Comparison of ENCODE assay signal across 8 mouse cellular contexts in genomic region chr4:57955544-57955958, GRCm38 (mm10). TPM values are rescaled to one million over a fixed set of nuclear protein-coding genes. Genes with fewer than 3 reads are reported as not detected.
A peak's percentile ranks its signal among the peaks of the same experiment; 100 is the strongest.
DNase-seq lines count a peak whose midpoint lies in the region; ATAC-seq and TF ChIP-seq lines count a peak whose summit lies in the region.

No protein-coding gene starts in this region.

- no peaks in the 10 kb centered on the region for H3K27me3 ChIP-seq in forebrain, postnatal 0 days (ENCODE audit: insufficient read depth, low read length)

- H3K27ac ChIP-seq in forebrain, postnatal 0 days (ENCODE audit: low read depth, low read length): peak overlapping the region; percentile 86

- peak overlapping the region; percentile 81 for H3K4me2 ChIP-seq in forebrain, postnatal 0 days (ENCODE audit: low read depth)

- 2% methylated on average over 25 of the region's 25 CpGs for WGBS in forebrain, postnatal 0 days

- peak; percentile 28 for ATAC-seq in forebrain, postnatal 0 days

- H3K4me3 ChIP-seq in forebrain, postnatal 0 days (ENCODE audit: low read depth, low read length): peak overlapping the region; percentile 76

- peaks cover 8% of the 10 kb centered on the region for H3K36me3 ChIP-seq in forebrain, postnatal 0 days (ENCODE audit: insufficient read depth)

- H3K9ac ChIP-seq in forebrain, postnatal 0 days: peak overlapping the region; percentile 73

- H3K4me1 ChIP-seq in forebrain, postnatal 0 days (ENCODE audit: insufficient read depth): no peaks in the 10 kb centered on the region; the same call in 1 of the 2 replicates

- no peaks in the 10 kb centered on the region for H3K9me3 ChIP-seq in forebrain, postnatal 0 days (ENCODE audit: low read length)

- peak; percentile 52 for DNase-seq in MEL-GATA-1-ER (ENCODE audit: extremely low read depth, low read depth)
- peak; percentile 71 for DNase-seq in c-Kit-positive CD71-positive TER-119-positive erythroid progenitor cells, embryonic 14.5 days (ENCODE audit: low spot score)
- no peak for DNase-seq in forebrain, postnatal 0 days
- DNase-seq in heart, postnatal 4 days: peak; percentile 64
- peak; percentile 56 for DNase-seq in layer of hippocampus, adult 9-11 months
- peak; percentile 79 for DNase-seq in lung, postnatal 10 days
- peak; percentile 64 for DNase-seq in right cerebral cortex, postnatal 14 days
- peak; percentile 63 for DNase-seq in urinary bladder, postnatal 25 days (ENCODE audit: low spot score)

- TF ChIP-seq CTCF in forebrain, postnatal 0 days (IDR thresholded peaks at IDR 0.05; ENCODE audit: low read depth): peak; percentile 28; the same call in 1 of the 2 replicates

RNA-seq across cellular contexts. Expression of gene Txn1, which starts 0.7 kb away (rescaled TPM):
- 92.1 and 115 TPM in 2 replicates for total RNA-seq in forebrain, postnatal 0 days (2014; rRNA removed)
- 340 and 365 TPM in 2 replicates for polyA plus RNA-seq in forebrain, postnatal 0 days (2015; fragmentation: Nextera tagmentation; extraction: Ambion mirVana)
- 100 to 1,000 TPM; 182 to 189 TPM for total RNA-seq in heart, postnatal 4 days (2021)

RNA-seq across cellular contexts. Expression of gene D630039A03Rik, which starts 39.5 kb away (rescaled TPM):
- total RNA-seq in forebrain, postnatal 0 days (2014; rRNA removed): 0.29 TPM in 1 of 2 replicates, not detected in the other
- not detected in 2 replicates for polyA plus RNA-seq in forebrain, postnatal 0 days (2015; fragmentation: Nextera tagmentation; extraction: Ambion mirVana)
- not detected for total RNA-seq in heart, postnatal 4 days (2021)

RNA-seq across cellular contexts. Expression of gene Txndc8, which starts 53.4 kb away (rescaled TPM):
- not detected in 2 replicates for total RNA-seq in forebrain, postnatal 0 days (2014; rRNA removed)
- polyA plus RNA-seq in forebrain, postnatal 0 days (2015; fragmentation: Nextera tagmentation; extraction: Ambion mirVana): not detected in 2 replicates
- not detected for total RNA-seq in heart, postnatal 4 days (2021)
